Mouse (Mus musculus) hindlimb bud, embryonic 11.5 days (tissue): ENCODE data around the gene Igsf3.

ENCODE experiments used
- DNase-seq: peaks from one replicate; pipeline ENCODE4 v3.0.0-alpha.2; 2012; ENCODE audit warnings: low read depth, low spot score; ENCODE audit errors: extremely low spot score

The Igsf3 gene

GRCm38 (mm10) chr3:101444437-101444836, 67.6 kb downstream of the Igsf3 start:
- no peak for DNase-seq

- DNase-seq = no peak
Measured at GRCm38 (mm10) chr3:101447239-101447638, 70.4 kb downstream of the Igsf3 start.

DNA sequence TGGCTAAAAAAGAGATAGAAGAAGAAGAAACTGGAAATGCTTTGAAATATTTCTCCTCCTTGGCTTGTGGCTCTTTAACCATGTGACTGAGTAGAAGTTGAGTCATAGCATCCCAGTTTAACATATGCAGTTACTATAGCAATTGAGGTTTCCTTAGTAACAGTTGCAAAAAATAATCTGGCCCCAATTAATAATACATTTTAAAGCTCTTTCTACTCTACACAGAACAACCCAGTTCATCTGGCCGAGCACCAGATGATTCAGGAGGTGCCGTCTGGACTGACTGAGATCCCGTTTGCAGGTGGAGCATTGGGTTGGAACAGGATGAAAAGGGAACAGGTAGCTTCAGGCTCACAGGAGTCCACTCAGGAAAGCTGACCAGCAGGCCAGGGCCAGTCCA, 71.9 kb downstream of the Igsf3 start:
- DNase-seq = no peak

GRCm38 (mm10) chr3:101450811-101451428, 74.0 kb downstream of the Igsf3 start:
- no peak for DNase-seq

DNA sequence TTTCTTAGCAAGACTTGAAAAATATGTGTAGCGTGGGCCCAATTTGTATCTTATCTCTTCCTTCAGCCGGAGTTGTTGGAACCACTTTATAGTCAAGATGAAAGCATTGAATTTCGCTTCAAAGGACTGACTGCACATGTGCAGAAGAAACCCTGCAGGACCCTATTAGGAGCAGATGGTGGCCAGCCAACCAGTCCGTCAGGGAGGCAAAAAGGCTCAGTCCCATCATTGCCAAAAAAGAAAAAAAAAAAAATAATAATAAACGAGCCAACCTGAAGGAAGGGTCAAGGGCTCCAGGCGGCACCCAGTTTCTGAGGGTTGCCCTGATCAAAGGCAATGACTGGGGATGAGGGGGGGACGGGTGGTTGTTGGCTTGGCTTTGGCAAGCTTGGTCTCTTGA, 83.7 kb downstream of the Igsf3 start:
- DNase-seq = no peak

DNA sequence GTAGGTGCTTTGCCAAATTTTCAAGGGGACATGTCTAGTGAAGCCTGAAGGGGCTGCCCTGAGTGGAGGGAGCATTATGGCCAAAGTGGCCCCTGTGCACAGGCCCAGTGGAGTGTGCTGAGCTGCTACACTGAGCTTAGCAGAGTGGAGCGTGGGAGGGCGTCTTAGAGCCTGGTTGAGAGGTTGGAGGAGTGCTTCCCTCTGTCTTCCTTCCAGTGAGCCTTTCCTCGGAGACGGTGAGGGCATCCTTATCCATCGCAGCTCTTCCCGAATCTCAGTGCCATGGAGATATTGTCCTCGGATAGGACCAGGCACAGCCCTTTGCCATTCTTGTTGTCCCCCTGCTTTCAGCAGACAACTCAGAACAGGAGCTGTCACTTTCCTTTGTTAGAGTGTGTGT, 84.2 kb downstream of the Igsf3 start:
- DNase-seq = no peak

- DNase-seq = no peak
Measured at GRCm38 (mm10) chr3:101461816-101462215, 84.9 kb downstream of the Igsf3 start.

DNA sequence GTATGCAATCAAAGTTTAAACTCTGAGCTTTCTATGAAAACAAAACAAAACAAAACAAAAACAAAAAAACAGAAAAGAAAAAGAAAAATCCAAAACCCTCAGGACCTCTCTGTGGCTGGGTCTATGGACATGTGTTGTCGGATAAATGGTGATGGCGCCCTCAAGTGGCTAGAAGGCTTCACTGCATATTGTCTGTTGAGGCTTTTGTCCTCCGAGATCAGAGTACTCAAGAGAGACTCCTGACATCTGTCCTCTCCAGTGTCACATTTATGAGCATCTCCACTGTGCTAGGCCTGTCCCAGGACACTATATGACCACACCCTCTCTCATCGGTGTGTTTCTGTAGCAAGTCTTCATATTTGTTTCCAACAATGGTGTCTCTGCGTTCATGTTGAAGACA, 85.4 kb downstream of the Igsf3 start:
- peak; percentile 66 for DNase-seq

- DNase-seq = no peak
Measured at GRCm38 (mm10) chr3:101463491-101463890, 86.6 kb downstream of the Igsf3 start.

GRCm38 (mm10) chr3:101469675-101470074, 92.8 kb downstream of the Igsf3 start:
- no peak for DNase-seq

GRCm38 (mm10) chr3:101471881-101472280, 95.0 kb downstream of the Igsf3 start:
- DNase-seq = no peak

- no peak for DNase-seq
Measured at GRCm38 (mm10) chr3:101481951-101482350, 105.1 kb downstream of the Igsf3 start.

- DNase-seq = no peak
Measured at GRCm38 (mm10) chr3:101483256-101483983, 106.5 kb downstream of the Igsf3 start.

DNA sequence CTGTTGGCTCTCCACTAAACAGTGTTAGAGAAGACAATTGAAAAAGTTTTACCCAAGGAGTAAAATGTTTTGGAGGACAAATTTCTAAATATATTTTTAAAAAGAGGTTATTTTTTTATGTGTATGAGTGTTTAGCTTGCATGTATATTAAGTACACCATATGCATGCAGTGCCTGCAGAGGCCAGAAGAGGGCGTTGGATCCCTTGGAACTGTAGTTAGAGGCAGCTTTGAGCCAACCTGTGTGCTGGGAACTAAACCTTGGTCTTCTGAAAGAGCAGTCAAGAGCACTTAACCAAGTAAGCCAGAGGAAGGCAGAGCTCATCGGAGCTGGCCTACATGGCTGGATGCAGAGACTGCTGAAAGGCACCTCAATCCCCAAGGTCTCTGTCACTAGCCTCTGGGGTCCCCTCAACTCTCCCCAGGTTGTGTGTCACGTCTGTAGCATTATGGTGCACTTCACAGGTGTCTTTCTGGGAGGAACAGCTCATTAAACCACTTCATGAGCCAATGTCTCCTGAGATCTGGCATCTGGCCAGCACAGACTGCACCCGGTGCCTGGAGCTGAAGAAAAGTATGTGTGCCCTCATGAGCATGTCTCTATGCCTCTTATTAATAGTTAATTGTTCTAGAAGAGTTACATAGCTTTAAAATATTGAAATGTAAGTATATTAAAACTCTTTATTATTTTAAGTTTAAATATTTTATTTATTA, 109.3 kb downstream of the Igsf3 start:
- no peak for DNase-seq

- DNase-seq = no peak
Measured at GRCm38 (mm10) chr3:101487436-101487835, 110.6 kb downstream of the Igsf3 start.

GRCm38 (mm10) chr3:101488204-101488603, 111.3 kb downstream of the Igsf3 start:
- DNase-seq = no peak

DNA sequence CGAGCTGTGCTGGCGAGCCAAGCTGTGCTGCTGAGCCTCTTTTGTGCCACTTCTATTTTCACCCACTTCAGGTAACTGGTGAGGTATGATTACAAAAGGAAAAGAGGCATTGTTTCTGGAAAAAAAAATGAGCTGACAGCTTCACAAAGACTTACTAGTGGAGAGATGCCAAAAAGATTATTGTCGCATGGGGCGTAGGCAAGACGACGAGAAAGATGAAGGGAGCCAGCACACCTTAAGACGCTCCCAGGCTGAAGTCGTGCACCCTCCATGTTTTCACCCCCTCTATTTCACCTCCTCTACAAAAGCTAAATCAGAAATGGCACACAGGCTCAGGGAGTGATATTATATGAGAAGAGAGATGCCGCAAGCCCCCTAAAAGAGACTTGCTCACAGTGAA, 113.6 kb downstream of the Igsf3 start:
- no peak for DNase-seq

DNA sequence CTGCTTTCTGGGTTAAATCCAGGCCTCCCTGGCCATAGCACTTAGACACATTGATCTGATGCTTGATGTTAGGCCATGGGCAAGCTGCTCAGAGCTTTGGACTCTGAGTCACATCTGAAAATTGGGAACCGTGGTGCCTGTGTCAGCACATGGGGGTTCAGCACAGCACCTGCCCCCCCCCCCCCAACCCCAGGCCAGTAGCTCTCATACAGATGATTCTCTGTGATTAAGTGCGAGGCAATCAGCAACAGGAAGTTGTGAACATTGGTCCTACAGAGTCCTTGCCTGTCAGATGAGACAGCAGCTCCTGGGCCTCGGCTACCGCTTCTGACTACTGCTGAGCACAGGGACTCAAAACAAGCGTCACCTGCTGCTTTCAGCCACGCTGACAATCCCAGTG, 116.0 kb downstream of the Igsf3 start:
- DNase-seq = no peak

DNA sequence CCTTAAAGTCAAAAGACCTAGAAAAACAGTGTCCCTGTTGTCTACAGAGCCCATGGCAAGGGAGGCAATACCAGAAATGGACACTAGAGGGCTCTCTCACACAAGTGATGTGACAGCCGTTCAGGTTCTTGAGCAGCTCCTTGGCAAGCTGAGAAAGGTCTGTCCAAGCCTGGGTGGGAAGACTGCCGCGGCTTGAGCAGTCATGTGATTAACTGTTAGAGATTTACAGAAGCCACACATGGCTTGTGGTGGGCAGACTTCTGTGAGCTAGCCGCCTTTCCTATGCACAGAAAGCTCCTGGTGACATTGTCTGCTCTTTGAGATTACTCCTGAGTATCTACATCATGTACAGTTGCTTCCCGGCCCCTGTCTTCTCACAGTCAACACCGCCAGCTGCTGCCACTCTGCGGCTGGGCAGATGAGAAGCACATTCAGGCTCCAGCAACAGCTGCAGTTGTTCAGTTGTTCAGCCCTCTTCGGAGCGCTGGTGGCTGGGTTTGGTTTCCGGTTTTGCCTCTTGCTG, 117.1 kb downstream of the Igsf3 start:
- DNase-seq = peak; percentile 93

GRCm38 (mm10) chr3:101497432-101498030, 120.6 kb downstream of the Igsf3 start:
- no peak for DNase-seq

DNA sequence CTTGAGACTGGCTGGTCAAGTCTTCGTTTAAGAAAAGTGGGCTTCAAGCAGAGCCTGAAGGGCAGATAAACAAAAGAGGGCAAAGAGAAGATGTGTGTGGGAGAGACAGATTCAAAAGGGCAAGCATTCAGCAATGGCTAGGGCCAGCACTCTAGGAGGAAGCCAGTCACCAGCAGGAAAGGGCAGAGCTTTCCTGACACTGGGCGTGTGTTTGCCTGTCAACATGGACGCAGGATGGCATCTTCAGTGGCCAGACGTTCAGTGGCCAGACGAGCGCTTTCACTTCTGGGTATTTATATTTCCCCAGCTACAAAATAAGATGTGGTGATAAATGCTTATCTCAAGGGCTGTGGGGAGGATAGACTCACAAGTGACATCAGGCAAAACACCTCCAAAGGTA, 123.0 kb downstream of the Igsf3 start:
- DNase-seq = no peak
